In the genomic region with DNA sequence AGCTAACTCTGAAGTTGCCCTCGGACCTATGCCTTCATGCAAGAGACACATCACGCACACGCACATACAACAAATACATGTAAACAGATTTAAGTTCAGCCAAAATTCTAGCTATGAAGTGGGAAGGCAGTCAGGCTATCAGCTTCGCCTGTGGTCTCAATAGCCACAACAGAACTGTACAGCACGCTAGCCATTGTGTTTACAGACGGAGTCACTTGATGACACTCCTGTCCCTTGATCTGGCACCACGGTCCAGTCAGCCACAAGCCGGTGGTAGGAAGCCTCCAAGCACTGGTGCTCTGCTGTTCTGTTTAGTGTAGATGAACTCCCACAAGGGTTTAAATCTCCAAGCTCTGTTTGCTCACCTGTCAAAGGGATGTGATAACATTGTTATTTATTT, we compare ENCODE assay signal across 27 mouse cellular contexts. TPM values are rescaled to one million over a fixed set of nuclear protein-coding genes. Genes with fewer than 3 reads are reported as not detected.
DNase-seq lines count a peak whose midpoint lies in the region; ATAC-seq and TF ChIP-seq lines count a peak whose summit lies in the region.
"Had no signal": no experiment of that assay in that cellular context is flagged by ENCODE, and none has a peak within 500 bp of the region (broad histone marks: within the 10 kb centered on the region; RNA-seq: fewer than 3 reads in every experiment).

No protein-coding gene starts in this region.

- no peak overlapping the region for H3K9ac ChIP-seq in forebrain, postnatal 0 days

- H3K27me3 ChIP-seq in forebrain, embryonic 10.5 days (ENCODE audit: poor library complexity, severe bottlenecking): no peaks in the 10 kb centered on the region
- H3K27me3 ChIP-seq in forebrain, postnatal 0 days (ENCODE audit: insufficient read depth, low read length): no peaks in the 10 kb centered on the region
- no peaks in the 10 kb centered on the region for H3K27me3 ChIP-seq in heart, embryonic 10.5 days (ENCODE audit: insufficient read depth, poor library complexity, severe bottlenecking)
- H3K27me3 ChIP-seq: CH12.LX, Patski had no signal

- DNase-seq in forebrain, embryonic 10.5 days (ENCODE audit: extremely low spot score, low spot score): peak; percentile 12
- no peak for DNase-seq in forebrain, postnatal 0 days
- DNase-seq in heart, adult 11 months: peak; percentile 74
- no peak for DNase-seq in heart, postnatal 25 days (ENCODE audit: low spot score)
- peak; percentile 70 for DNase-seq in heart, embryonic 10.5 days (ENCODE audit: low spot score)
- no peak for DNase-seq in heart, adult 8-10 months (ENCODE audit: low spot score)
- DNase-seq: adrenal gland, adult 8-10 months; adrenal gland, postnatal 10 days; adrenal gland, postnatal 14 days; adrenal gland, postnatal 25 days; B cell, adult 2 months; cerebellum, adult 11 months; cerebellum, adult 11-12 months; cerebellum, adult 18-20 months had no signal

- no peak for TF ChIP-seq CTCF in forebrain, postnatal 0 days (IDR thresholded peaks at IDR 0.05; ENCODE audit: low read depth)

- H3K4me2 ChIP-seq in forebrain, postnatal 0 days (ENCODE audit: low read depth): no peak overlapping the region

- no peak overlapping the region for H3K4me3 ChIP-seq in forebrain, embryonic 10.5 days
- no peak overlapping the region for H3K4me3 ChIP-seq in forebrain, postnatal 0 days (ENCODE audit: low read depth, low read length)
- H3K4me3 ChIP-seq in heart, embryonic 10.5 days: no peak overlapping the region

- H3K4me1 ChIP-seq in forebrain, embryonic 10.5 days: peaks cover 42% of the 10 kb centered on the region
- peaks cover 5% of the 10 kb centered on the region; the same call in 1 of the 2 replicates for H3K4me1 ChIP-seq in forebrain, postnatal 0 days (ENCODE audit: insufficient read depth)
- peaks cover 24% of the 10 kb centered on the region for H3K4me1 ChIP-seq in heart, embryonic 10.5 days

- no peaks in the 10 kb centered on the region for H3K36me3 ChIP-seq in forebrain, embryonic 10.5 days (replicated peaks)
- H3K36me3 ChIP-seq in forebrain, postnatal 0 days (ENCODE audit: insufficient read depth): no peaks in the 10 kb centered on the region
- no peaks in the 10 kb centered on the region for H3K36me3 ChIP-seq in heart, embryonic 10.5 days
- H3K36me3 ChIP-seq: G1E had no signal

- H3K9me3 ChIP-seq in forebrain, embryonic 10.5 days: no peaks in the 10 kb centered on the region
- H3K9me3 ChIP-seq in forebrain, postnatal 0 days (ENCODE audit: low read length): no peaks in the 10 kb centered on the region
- H3K9me3 ChIP-seq in heart, embryonic 10.5 days: no peaks in the 10 kb centered on the region
- H3K9me3 ChIP-seq: G1E had no signal

- H3K27ac ChIP-seq in forebrain, embryonic 10.5 days: no peak overlapping the region
- H3K27ac ChIP-seq in forebrain, postnatal 0 days (ENCODE audit: low read depth, low read length): no peak overlapping the region
- H3K27ac ChIP-seq in heart, embryonic 10.5 days: no peak overlapping the region

- intact Hi-C loops in heart, postnatal 25 days (cut with DNase I): no loop called here

- ATAC-seq in forebrain, postnatal 0 days: no peak
- ATAC-seq: activated CD4-positive, CD25-positive, alpha-beta regulatory T cell, adult 4 months; CD4-positive, CD25-positive, alpha-beta regulatory T cell, adult 4 months; Patski had no signal

- 88% methylated on average over 8 of the region's 8 CpGs for WGBS in forebrain, embryonic 10.5 days
- WGBS in forebrain, postnatal 0 days: 94% methylated on average over 8 of the region's 8 CpGs
- WGBS in heart, embryonic 10.5 days: 61% methylated on average over 8 of the region's 8 CpGs

RNA-seq across cellular contexts. Expression of gene Gm10160, which starts 9.6 kb away (rescaled TPM):
- not detected in 2 replicates for polyA plus RNA-seq in forebrain, embryonic 10.5 days (2016; fragmentation: Nextera tagmentation; extraction: Ambion mirVana)
- total RNA-seq in forebrain, postnatal 0 days (2014; rRNA removed): not detected in 2 replicates
- not detected in 2 replicates for polyA plus RNA-seq in forebrain, postnatal 0 days (2015; fragmentation: Nextera tagmentation; extraction: Ambion mirVana)
- not detected for total RNA-seq in heart, postnatal 25 days (2021)
- not detected in 2 replicates for polyA plus RNA-seq in heart, embryonic 10.5 days (2016; fragmentation: Nextera tagmentation; extraction: Ambion mirVana)
- total RNA-seq in heart, adult 8-10 months (2022): not detected
- total RNA-seq: adrenal gland, adult 18-20 months; adrenal gland, adult 2 months; adrenal gland, adult 8-10 months; adrenal gland, postnatal 10 days; adrenal gland, postnatal 14 days; adrenal gland, postnatal 25 days; adrenal gland, postnatal 36 days; adrenal gland, postnatal 4 days; CH12.LX; ES-E14; G1E; MEL had no signal
- polyA plus RNA-seq: activated CD4-positive, CD25-positive, alpha-beta regulatory T cell, adult 4 months; adrenal gland, adult 2 months; brain, embryonic 14.5 days; C2C12; CD4-positive, CD25-positive, alpha-beta regulatory T cell, adult 4 months; G1E; Patski had no signal

RNA-seq across cellular contexts. Expression of gene Tm6sf1, which starts 12.8 kb away (rescaled TPM):
- 11.2 and 11.7 TPM in 2 replicates for polyA plus RNA-seq in forebrain, embryonic 10.5 days (2016; fragmentation: Nextera tagmentation; extraction: Ambion mirVana)
- 5.4 and 12.9 TPM in 2 replicates for total RNA-seq in forebrain, postnatal 0 days (2014; rRNA removed)
- 5.0 and 7.0 TPM in 2 replicates for polyA plus RNA-seq in forebrain, postnatal 0 days (2015; fragmentation: Nextera tagmentation; extraction: Ambion mirVana)
- total RNA-seq in heart, postnatal 25 days (2021): 10 to 100 TPM; 13.1 to 13.4 TPM
- 25.7 and 33.4 TPM in 2 replicates for polyA plus RNA-seq in heart, embryonic 10.5 days (2016; fragmentation: Nextera tagmentation; extraction: Ambion mirVana)
- total RNA-seq in heart, adult 8-10 months (2022): 10 to 100 TPM in 1 of 4 experiments, 1 to 10 TPM in 3; 8.0 to 10.9 (median 8.8) TPM
- polyA plus RNA-seq: G1E had no signal

RNA-seq across cellular contexts. Expression of gene Btbd1, which starts 16.8 kb away (rescaled TPM):
- 56.6 and 60.7 TPM in 2 replicates for polyA plus RNA-seq in forebrain, embryonic 10.5 days (2016; fragmentation: Nextera tagmentation; extraction: Ambion mirVana)
- 142 TPM in 2 replicates for total RNA-seq in forebrain, postnatal 0 days (2014; rRNA removed)
- 101 and 104 TPM in 2 replicates for polyA plus RNA-seq in forebrain, postnatal 0 days (2015; fragmentation: Nextera tagmentation; extraction: Ambion mirVana)
- 100 to 1,000 TPM; 121 to 134 TPM for total RNA-seq in heart, postnatal 25 days (2021)
- 75.2 and 81.1 TPM in 2 replicates for polyA plus RNA-seq in heart, embryonic 10.5 days (2016; fragmentation: Nextera tagmentation; extraction: Ambion mirVana)
- total RNA-seq in heart, adult 8-10 months (2022): 100 to 1,000 TPM; 134 to 162 (median 154) TPM

RNA-seq across cellular contexts. Expression of gene 3110040N11Rik, which starts 56.7 kb away (rescaled TPM):
- 38.3 and 40.9 TPM in 2 replicates for polyA plus RNA-seq in forebrain, embryonic 10.5 days (2016; fragmentation: Nextera tagmentation; extraction: Ambion mirVana)
- total RNA-seq in forebrain, postnatal 0 days (2014; rRNA removed): 46.3 and 50.9 TPM in 2 replicates
- 59.3 and 59.8 TPM in 2 replicates for polyA plus RNA-seq in forebrain, postnatal 0 days (2015; fragmentation: Nextera tagmentation; extraction: Ambion mirVana)
- total RNA-seq in heart, postnatal 25 days (2021): 10 to 100 TPM; 21.8 to 28.5 TPM
- polyA plus RNA-seq in heart, embryonic 10.5 days (2016; fragmentation: Nextera tagmentation; extraction: Ambion mirVana): 47.5 and 50.6 TPM in 2 replicates
- total RNA-seq in heart, adult 8-10 months (2022): 10 to 100 TPM; 29.1 to 34.0 (median 32.1) TPM

Comparison
In these comparisons a context has a peak if more than half of its experiments do, and no peak if none do; other contexts are left out.
1. DNase-seq: peak in forebrain, embryonic 10.5 days (single experiment), heart, adult 11 months (single experiment) and heart, embryonic 10.5 days (single experiment); none in forebrain, postnatal 0 days (single experiment), heart, postnatal 25 days (single experiment) and heart, adult 8-10 months (single experiment).